Mouse (Mus musculus) bone marrow macrophage, adult 2 months (primary cell): ENCODE measurements around the gene Dclk1.

ENCODE experiments used
- CTCF ChIP-seq: IDR thresholded peaks from 2 replicates; pipeline ENCODE4 v1.5.1; 2012; ENCODE audit warnings: low read depth, mild to moderate bottlenecking, low read length, moderate library complexity
- POLR2A ChIP-seq: IDR thresholded peaks from 2 replicates; pipeline ENCODE4 v1.6.1; 2012; ENCODE audit warnings: mild to moderate bottlenecking, low read depth, low read length, borderline replicate concordance

GRCm38 (mm10) chr3:55392605-55393004, 150.4 kb downstream of the Dclk1 start:
- TF ChIP-seq CTCF: no peak
- no peak for TF ChIP-seq POLR2A
